Mouse (Mus musculus): ENCODE measurements at regions not wholly inside any gene's neighbourhood (a gene's known extent, or its start where the extent isn't known, plus 50 kb on each side); places are given as distances from the start of the nearest gene placed in this dataset.

GRCm38 (mm10) chr12:10658826-10659225 lies 268.3 kb downstream of the Rdh14 start:
- Histone ChIP-seq H3K27me3 (replicated peaks; ENCODE audit: control insufficient read depth, insufficient read depth, low read length) (no peaks in the 10 kb centered on the region), H3K9me3 (ENCODE audit: control insufficient read depth, low read length) (no peaks in the 10 kb centered on the region), H3K27ac (replicated peaks; ENCODE audit: low read depth, low read length) (no peak overlapping the region), H3K4me1 (ENCODE audit: control insufficient read depth, insufficient read depth, low read length) (no peaks in the 10 kb centered on the region), H3K4me3 (ENCODE audit: low read depth, low read length) (no peak overlapping the region), H3K36me3 (ENCODE audit: control insufficient read depth, insufficient read depth, low read length) (no peaks in the 10 kb centered on the region), H3K9ac (ENCODE audit: low read depth, low read length) (no peak overlapping the region), H3K4me2 (ENCODE audit: low read depth, low read length) (no peak overlapping the region)
- DNase-seq (ENCODE audit: low spot score) (no peak), ATAC-seq (ENCODE audit: low read depth) (no peak)
- WGBS = 64% methylated on average over 2 of the region's 2 CpGs

- Histone ChIP-seq H3K9me3 (ENCODE audit: control insufficient read depth, low read length) (no peaks in the 10 kb centered on the region), H3K27me3 (replicated peaks; ENCODE audit: control insufficient read depth, insufficient read depth, low read length) (no peaks in the 10 kb centered on the region), H3K4me3 (ENCODE audit: low read depth, low read length) (no peak overlapping the region), H3K36me3 (ENCODE audit: control insufficient read depth, insufficient read depth, low read length) (no peaks in the 10 kb centered on the region), H3K4me2 (ENCODE audit: low read depth, low read length) (no peak overlapping the region), H3K9ac (ENCODE audit: low read depth, low read length) (no peak overlapping the region), H3K4me1 (ENCODE audit: control insufficient read depth, insufficient read depth, low read length) (no peaks in the 10 kb centered on the region), H3K27ac (replicated peaks; ENCODE audit: low read depth, low read length) (no peak overlapping the region)
- ATAC-seq (ENCODE audit: low read depth) (no peak), DNase-seq (ENCODE audit: low spot score) (no peak)
- 65% methylated on average over 4 of the region's 4 CpGs for WGBS
Measured at GRCm38 (mm10) chr12:10686747-10687146, 296.2 kb downstream of the Rdh14 start.

Measured in embryonic facial prominence, embryonic 14.5 days (tissue).